Mouse (Mus musculus): ENCODE results near the gene Ssx2ip.

DNA sequence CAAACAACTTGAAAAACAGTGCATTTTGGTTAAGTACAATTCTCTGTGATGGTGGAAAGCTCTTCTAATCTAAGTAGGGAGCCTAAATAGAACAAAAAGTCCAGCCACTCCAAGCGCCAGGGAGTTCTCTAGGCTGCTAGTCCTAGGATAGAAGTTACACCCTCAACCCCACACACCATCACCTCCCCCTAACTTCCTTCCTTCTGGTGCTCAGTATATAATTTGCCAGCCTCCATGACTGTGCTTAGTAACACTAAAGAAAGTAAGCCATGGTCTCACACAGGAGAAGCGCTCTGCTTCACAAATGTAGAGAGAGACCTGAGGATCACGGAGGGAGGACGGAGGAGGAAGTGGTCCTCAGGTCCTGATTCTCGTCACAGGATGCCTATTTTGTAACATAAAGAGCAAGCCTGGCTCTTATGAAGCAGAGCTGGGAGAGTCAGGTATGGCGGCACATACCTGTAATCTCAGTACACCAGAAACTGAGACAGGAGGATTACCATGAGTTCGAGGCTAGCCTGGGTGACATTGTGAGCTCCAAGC, 33.8 kb upstream of the Ssx2ip start:
- TF ChIP-seq CTCF (IDR thresholded peaks at IDR 0.05; ENCODE audit: low read depth, low read length), result no peak
- TF ChIP-seq TAL1 (conservative IDR thresholded peaks at IDR 0.05; ENCODE audit: low read depth, low read length), result no peak
- no peak for TF ChIP-seq GATA1 (IDR thresholded peaks at IDR 0.05; ENCODE audit: borderline replicate concordance, low read length)
- no peak for TF ChIP-seq POLR2AphosphoS5 (IDR thresholded peaks at IDR 0.05; ENCODE audit: insufficient replicate concordance, low read depth, low read length)

Measured in G1E (cell line).